Mouse (Mus musculus) stomach, embryonic 15.5 days (tissue): ENCODE measurements at regions not wholly inside any gene's neighbourhood (a gene's known extent, or its start where the extent isn't known, plus 50 kb on each side); places are given as distances from the start of the nearest gene placed in this dataset.

ENCODE experiments used
- ATAC-seq: fragments of 200-750 bp; cut with Nextera tagmentation; 2 replicates; pipeline ENCODE4 v1.8.0; 2017; ENCODE audit warnings: low read depth, moderate number of reproducible peaks, moderate TSS enrichment; ENCODE audit not compliant: insufficient read depth, low FRiP score
- H3K27ac ChIP-seq: fragments of 300-500 bp; sonication (generic); 2 replicates; pipeline ENCODE4 v1.5.1; 2015; ENCODE audit warnings: mild to moderate bottlenecking, inconsistent platforms
- H3K27me3 ChIP-seq: fragments of 300-500 bp; sonication (generic); replicated peaks from 2 replicates; pipeline ENCODE4 v1.6.1; 2015; ENCODE audit warnings: inconsistent platforms
- H3K36me3 ChIP-seq: fragments of 300-500 bp; sonication (generic); 2 replicates; pipeline ENCODE4 v1.6.1; 2015; ENCODE audit warnings: inconsistent platforms
- H3K4me1 ChIP-seq: fragments of 300-500 bp; sonication (generic); 2 replicates; pipeline ENCODE4 v1.6.1; 2015; ENCODE audit warnings: inconsistent platforms
- H3K4me2 ChIP-seq: fragments of 300-500 bp; sonication (generic); 2 replicates; pipeline ENCODE4 v1.6.1; 2015; ENCODE audit warnings: mild to moderate bottlenecking, inconsistent platforms
- H3K4me3 ChIP-seq: fragments of 300-500 bp; sonication (generic); replicated peaks from 2 replicates; pipeline ENCODE4 v1.5.1; 2015; ENCODE audit warnings: inconsistent platforms
- H3K9ac ChIP-seq: fragments of 300-500 bp; sonication (generic); 2 replicates; pipeline ENCODE4 v1.6.1; 2015; ENCODE audit warnings: inconsistent platforms
- H3K9me3 ChIP-seq: fragments of 300-500 bp; sonication (generic); 2 replicates; pipeline ENCODE4 v1.6.1; 2016; ENCODE audit warnings: inconsistent platforms
- WGBS: fragments of 180-500 bp; shearing (Covaris S2); methylation state at CpG from one replicate; pipeline ENCODE4 v1.1.7; 2015; 5-methylcytosine and 5-hydroxymethylcytosine counted together

- WGBS: 21% methylated on average over 19 of the region's 22 CpGs
- Histone ChIP-seq H3K36me3 (no peaks in the 10 kb centered on the region), H3K4me2 (peak overlapping the region; percentile 23)
Measured at GRCm38 (mm10) chr9:61537316-61538189, 165.4 kb downstream of the Tle3 start.

GRCm38 (mm10) chr9:61533237-61533636 is 161.1 kb downstream of the Tle3 start:
- ATAC-seq: no peak
- H3K4me2 ChIP-seq: no peak overlapping the region
- H3K9ac ChIP-seq: no peak overlapping the region
- H3K36me3 ChIP-seq: no peaks in the 10 kb centered on the region
- no peaks in the 10 kb centered on the region for H3K9me3 ChIP-seq
- H3K27me3 ChIP-seq: 0 out of 2 replicates have a peak, but pooled peaks cover under 1% of the 10 kb centered on the region
- 58% methylated on average over 9 of the region's 9 CpGs for WGBS
- H3K4me1 ChIP-seq: no peaks in the 10 kb centered on the region
- H3K4me3 ChIP-seq: no peak overlapping the region
- no peak overlapping the region for H3K27ac ChIP-seq

More at GRCm38 (mm10) chr9:61537316-61538189, 165.4 kb downstream of the Tle3 start:
- no peak overlapping the region for H3K27ac ChIP-seq
- H3K4me1 ChIP-seq: no peaks in the 10 kb centered on the region
- H3K9ac ChIP-seq: no peak overlapping the region
- H3K9me3 ChIP-seq: no peaks in the 10 kb centered on the region
- no peak for ATAC-seq
- no peak overlapping the region for H3K4me3 ChIP-seq
- 0 out of 2 replicates have a peak, but pooled peaks cover 3% of the 10 kb centered on the region for H3K27me3 ChIP-seq

DNA sequence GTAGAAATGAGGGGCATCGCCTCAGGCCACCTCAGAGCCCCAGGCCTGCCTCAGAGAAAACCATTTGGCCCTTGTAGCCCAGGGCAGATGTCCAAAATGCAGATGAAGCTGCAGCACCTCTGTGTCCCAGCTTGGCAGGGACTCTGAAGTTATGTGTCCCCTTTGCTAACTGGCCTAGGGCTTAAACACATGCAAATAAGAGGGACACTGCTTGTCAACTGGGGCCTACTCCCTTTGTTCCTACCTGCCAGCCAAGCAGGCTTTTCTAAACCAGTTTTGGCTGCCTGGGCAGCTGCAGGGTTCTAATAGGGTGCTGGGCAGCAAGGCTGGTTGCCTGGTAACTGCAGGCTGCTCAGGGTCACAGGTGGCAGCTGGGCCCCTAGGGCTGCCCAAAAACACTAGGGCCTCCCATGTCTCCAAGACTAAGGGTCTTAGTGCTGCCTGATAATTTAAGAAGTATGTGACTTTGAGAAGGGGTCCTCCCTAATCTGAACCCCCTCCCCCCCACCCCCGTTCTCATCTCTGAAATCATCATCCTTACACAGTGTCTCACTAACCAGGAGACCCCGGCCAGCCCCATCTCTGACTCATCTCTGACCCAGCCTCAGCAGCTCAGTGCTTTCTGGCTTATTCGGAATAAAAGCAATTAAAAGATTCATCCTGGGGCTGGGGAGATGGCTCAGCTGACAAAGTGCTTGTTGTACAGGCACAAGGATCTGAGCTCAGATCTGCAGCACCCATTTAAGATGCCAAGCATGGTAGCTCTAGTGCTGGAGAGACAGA is 158.3 kb downstream of the Tle3 start:
- 58% methylated on average over 4 of the region's 4 CpGs for WGBS
- H3K4me3 ChIP-seq: no peak overlapping the region
- H3K27me3 ChIP-seq: no peaks in the 10 kb centered on the region
- H3K4me2 ChIP-seq: no peak overlapping the region
- H3K9ac ChIP-seq: no peak overlapping the region
- no peaks in the 10 kb centered on the region for H3K36me3 ChIP-seq
- ATAC-seq: no peak
- H3K9me3 ChIP-seq: no peaks in the 10 kb centered on the region
- H3K4me1 ChIP-seq: no peaks in the 10 kb centered on the region
- no peak overlapping the region for H3K27ac ChIP-seq

GRCm38 (mm10) chr9:61528286-61528865 is 156.2 kb downstream of the Tle3 start:
- Histone ChIP-seq H3K27me3 (no peaks in the 10 kb centered on the region), H3K9ac (no peak overlapping the region), H3K4me3 (no peak overlapping the region), H3K27ac (no peak overlapping the region), H3K4me1 (no peaks in the 10 kb centered on the region), H3K9me3 (no peaks in the 10 kb centered on the region), H3K4me2 (no peak overlapping the region), H3K36me3 (no peaks in the 10 kb centered on the region)
- ATAC-seq: no peak
- WGBS: 60% methylated on average over 12 of the region's 12 CpGs

DNA sequence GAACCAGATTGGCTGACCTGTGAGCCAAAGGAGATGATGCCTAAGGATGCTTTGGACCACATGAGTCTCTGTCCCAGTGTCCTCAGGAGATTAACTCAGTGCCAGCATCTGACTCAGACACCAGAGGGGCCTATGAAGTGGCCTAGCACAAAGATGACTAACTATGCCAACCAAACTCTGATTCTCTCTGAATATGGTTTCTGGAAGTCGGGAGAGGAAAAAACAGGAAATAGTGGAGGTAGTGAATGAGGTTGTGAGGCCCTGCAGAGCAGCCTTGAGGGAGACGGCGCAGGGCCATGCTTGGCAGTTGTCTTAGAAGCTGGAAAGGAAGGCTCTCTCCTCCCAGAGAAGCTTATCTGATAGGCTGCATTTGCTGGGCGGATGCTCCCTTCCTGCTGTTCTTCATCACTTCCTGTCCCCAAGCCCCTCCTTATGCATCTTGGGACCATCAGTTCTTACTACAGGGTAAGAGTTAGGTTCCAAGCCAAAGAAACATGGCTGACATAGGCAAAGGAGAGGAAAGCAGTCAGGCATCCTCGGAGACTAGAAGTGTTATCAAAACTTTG is 155.4 kb downstream of the Tle3 start:
- Histone ChIP-seq H3K4me1 (no peaks in the 10 kb centered on the region), H3K9ac (no peak overlapping the region), H3K27ac (no peak overlapping the region), H3K36me3 (no peaks in the 10 kb centered on the region), H3K27me3 (no peaks in the 10 kb centered on the region), H3K4me2 (no peak overlapping the region), H3K9me3 (no peaks in the 10 kb centered on the region), H3K4me3 (no peak overlapping the region)
- no peak for ATAC-seq
- 66% methylated on average over 5 of the region's 5 CpGs for WGBS

DNA sequence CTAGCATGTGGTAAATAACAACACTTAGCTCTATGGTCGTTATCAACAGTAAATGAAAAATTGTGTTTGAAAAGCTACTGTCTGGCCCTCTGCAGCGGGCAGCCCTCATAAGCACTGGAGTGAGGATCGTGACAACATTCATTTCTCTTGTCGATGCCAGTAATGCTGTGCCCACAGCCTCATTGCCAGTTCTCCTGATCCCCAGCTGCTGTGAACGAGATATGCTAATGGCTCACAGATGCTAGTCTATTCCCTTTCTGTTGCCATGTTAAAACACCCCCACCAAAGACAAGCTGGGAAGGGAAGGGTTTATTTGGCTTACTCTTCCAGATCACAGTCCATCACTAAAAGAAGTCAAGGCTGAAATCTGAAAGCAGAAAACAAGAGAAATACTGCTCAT is 148.0 kb downstream of the Tle3 start:
- Histone ChIP-seq H3K4me3 (no peak overlapping the region), H3K27ac (no peak overlapping the region), H3K4me2 (no peak overlapping the region), H3K4me1 (no peaks in the 10 kb centered on the region), H3K27me3 (no peaks in the 10 kb centered on the region), H3K9ac (no peak overlapping the region), H3K9me3 (no peaks in the 10 kb centered on the region), H3K36me3 (no peaks in the 10 kb centered on the region)
- no peak for ATAC-seq
- WGBS: 87% methylated on average over 5 of the region's 5 CpGs

GRCm38 (mm10) chr9:61517906-61518305 is 145.7 kb downstream of the Tle3 start:
- no peak overlapping the region for H3K4me3 ChIP-seq
- no peaks in the 10 kb centered on the region for H3K9me3 ChIP-seq
- no peak overlapping the region for H3K4me2 ChIP-seq
- no peaks in the 10 kb centered on the region for H3K36me3 ChIP-seq
- WGBS: 78% methylated on average over 7 of the region's 7 CpGs
- H3K27me3 ChIP-seq: no peaks in the 10 kb centered on the region
- ATAC-seq: no peak
- H3K27ac ChIP-seq: no peak overlapping the region
- no peak overlapping the region for H3K9ac ChIP-seq
- H3K4me1 ChIP-seq: no peaks in the 10 kb centered on the region

- no peaks in the 10 kb centered on the region for H3K36me3 ChIP-seq
- H3K4me3 ChIP-seq: no peak overlapping the region
- H3K9ac ChIP-seq: no peak overlapping the region
- no peak for ATAC-seq
- peaks cover 4% of the 10 kb centered on the region; the same call in 1 of the 2 replicates for H3K4me1 ChIP-seq
- H3K9me3 ChIP-seq: no peaks in the 10 kb centered on the region
- H3K27ac ChIP-seq: no peak overlapping the region
- H3K27me3 ChIP-seq: peaks cover 23% of the 10 kb centered on the region
- no peak overlapping the region for H3K4me2 ChIP-seq
Measured at GRCm38 (mm10) chr9:61511436-61511835, 139.3 kb downstream of the Tle3 start.

DNA sequence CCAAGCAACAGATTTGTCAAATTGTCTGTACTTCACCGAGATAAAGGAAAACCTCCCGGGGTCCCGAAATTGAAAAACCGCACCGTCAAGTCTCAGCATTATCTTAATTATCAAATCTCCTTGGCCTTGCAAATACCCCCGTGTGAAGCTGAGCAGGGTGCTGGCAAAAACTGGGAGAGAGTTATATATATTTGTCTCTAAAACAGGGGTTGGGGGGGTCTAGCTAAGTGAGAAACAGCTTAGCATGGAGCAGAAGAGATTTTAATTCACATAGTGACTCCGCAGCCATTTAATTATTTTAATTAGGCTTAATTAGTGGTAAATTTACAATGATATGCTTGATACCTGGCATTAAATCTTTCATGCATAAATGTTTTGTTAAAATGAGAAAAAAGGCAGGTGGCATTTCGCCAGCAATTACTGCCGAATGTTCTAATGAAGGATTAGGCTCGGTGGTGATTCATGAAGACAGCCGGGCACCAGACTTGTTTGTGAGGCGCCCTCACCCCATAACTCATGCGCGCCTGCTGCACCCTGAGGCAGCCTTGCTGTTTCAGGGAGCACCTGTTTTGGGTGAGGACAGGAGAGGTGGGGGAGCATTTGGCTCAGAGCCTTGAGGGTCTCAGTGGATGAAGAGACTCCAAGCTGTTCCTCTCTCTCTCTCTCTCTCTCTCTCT is 138.2 kb downstream of the Tle3 start:
- H3K4me2 ChIP-seq: no peak overlapping the region
- WGBS: 26% methylated on average over 14 of the region's 14 CpGs
- H3K9me3 ChIP-seq: no peaks in the 10 kb centered on the region
- no peak overlapping the region for H3K4me3 ChIP-seq
- peaks cover 23% of the 10 kb centered on the region for H3K27me3 ChIP-seq
- no peak for ATAC-seq
- no peak overlapping the region for H3K9ac ChIP-seq
- no peak overlapping the region for H3K27ac ChIP-seq
- no peaks in the 10 kb centered on the region for H3K36me3 ChIP-seq
- H3K4me1 ChIP-seq: peaks cover 4% of the 10 kb centered on the region; the same call in 1 of the 2 replicates

GRCm38 (mm10) chr9:61509591-61510191 is 137.5 kb downstream of the Tle3 start:
- ATAC-seq: no peak
- Histone ChIP-seq H3K9ac (no peak overlapping the region), H3K4me1 (peaks cover 4% of the 10 kb centered on the region; the same call in 1 of the 2 replicates), H3K4me3 (no peak overlapping the region), H3K9me3 (no peaks in the 10 kb centered on the region), H3K4me2 (0 out of 2 replicates have a peak overlapping the region, but pooled peaks have one; percentile 6), H3K27ac (no peak overlapping the region), H3K36me3 (no peaks in the 10 kb centered on the region), H3K27me3 (peaks cover 23% of the 10 kb centered on the region)
- 17% methylated on average over 26 of the region's 26 CpGs for WGBS

DNA sequence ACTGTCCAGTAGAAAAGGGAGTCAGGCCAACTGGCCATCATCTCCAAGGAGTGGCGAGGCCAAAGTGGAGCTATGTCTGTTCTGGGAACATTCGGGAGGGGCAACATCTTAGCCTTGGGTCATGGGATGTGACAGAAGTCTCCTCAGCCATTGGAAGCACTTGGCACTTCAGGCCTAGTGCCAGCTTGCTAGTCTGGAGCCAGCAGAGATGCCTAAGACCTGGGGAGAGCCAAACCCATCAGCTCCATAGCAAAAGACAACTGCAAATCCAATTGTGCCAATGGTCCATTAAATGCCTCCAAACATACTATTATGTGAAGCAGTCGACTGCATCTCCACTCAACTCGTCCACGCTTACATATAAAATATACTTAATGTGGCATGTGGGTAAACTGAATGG is 136.9 kb downstream of the Tle3 start:
- Histone ChIP-seq H3K4me1 (peaks cover 4% of the 10 kb centered on the region; the same call in 1 of the 2 replicates), H3K4me2 (no peak overlapping the region), H3K4me3 (no peak overlapping the region), H3K36me3 (no peaks in the 10 kb centered on the region), H3K27ac (no peak overlapping the region), H3K9me3 (no peaks in the 10 kb centered on the region), H3K9ac (no peak overlapping the region), H3K27me3 (peaks cover 23% of the 10 kb centered on the region)
- no peak for ATAC-seq
- 69% methylated on average over 5 of the region's 5 CpGs for WGBS
